Mouse (Mus musculus): ENCODE measurements around the gene Ccdc6. TPM values are rescaled to one million over a fixed set of nuclear protein-coding genes. Genes with fewer than 3 reads are reported as not detected.

Gene Ccdc6
- total RNA-seq (2015) = 11.9 and 15.7 TPM in 2 replicates
- 10.3 and 13.2 TPM in 2 replicates for total RNA-seq (2017)

GRCm38 (mm10) chr10:70096366-70097188 is at the start of gene Ccdc6:
Gene Ccdc6, plus strand, starts transcription at chr10:70097121.
- peak; percentile 81 for ATAC-seq (ENCODE audit: poor library complexity, severe bottlenecking)

DNA sequence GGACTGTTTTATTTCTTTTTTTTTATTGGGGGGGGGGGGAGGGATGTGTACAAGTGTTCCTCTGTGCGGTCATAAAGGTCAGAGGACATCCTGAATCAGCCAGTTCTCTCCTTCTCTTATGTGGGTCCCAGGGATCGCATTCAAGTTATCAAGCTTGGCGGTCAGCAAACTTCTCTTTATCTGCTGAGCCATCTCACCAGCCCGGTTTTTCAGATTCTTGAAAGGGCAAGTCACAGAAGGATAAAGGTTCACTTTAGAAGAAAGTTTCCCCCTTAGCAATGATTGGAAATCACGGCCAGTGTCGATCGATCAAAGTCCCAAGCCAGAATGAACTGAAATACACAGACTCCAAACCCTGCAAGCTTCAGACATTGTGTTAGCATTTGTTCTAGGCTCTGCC is 47.1 kb upstream of the Ccdc6 start:
- no peak for ATAC-seq (ENCODE audit: poor library complexity, severe bottlenecking)

DNA sequence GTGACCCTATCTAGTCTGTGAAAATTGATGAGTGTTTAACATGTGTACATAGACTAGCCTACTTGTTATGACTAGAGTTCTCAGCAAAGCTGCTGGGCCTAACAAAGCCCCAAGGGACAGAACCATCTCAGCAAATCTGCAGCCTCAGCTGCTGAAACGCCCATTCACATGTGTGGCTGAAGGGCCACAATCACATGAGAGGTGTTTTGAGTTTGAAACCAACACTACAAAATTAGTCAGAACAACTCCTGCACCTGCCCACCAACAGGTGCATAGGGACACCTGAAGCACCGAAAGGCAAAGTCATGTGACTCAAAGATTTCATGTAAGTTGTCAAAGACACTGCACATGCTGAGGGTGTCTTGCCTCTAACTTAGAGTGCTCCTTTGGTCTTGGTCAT is 41.6 kb upstream of the Ccdc6 start:
- no peak for ATAC-seq (ENCODE audit: poor library complexity, severe bottlenecking)

- ATAC-seq (ENCODE audit: poor library complexity, severe bottlenecking) = no peak
Measured at GRCm38 (mm10) chr10:70057064-70057463, 39.9 kb upstream of the Ccdc6 start.

DNA sequence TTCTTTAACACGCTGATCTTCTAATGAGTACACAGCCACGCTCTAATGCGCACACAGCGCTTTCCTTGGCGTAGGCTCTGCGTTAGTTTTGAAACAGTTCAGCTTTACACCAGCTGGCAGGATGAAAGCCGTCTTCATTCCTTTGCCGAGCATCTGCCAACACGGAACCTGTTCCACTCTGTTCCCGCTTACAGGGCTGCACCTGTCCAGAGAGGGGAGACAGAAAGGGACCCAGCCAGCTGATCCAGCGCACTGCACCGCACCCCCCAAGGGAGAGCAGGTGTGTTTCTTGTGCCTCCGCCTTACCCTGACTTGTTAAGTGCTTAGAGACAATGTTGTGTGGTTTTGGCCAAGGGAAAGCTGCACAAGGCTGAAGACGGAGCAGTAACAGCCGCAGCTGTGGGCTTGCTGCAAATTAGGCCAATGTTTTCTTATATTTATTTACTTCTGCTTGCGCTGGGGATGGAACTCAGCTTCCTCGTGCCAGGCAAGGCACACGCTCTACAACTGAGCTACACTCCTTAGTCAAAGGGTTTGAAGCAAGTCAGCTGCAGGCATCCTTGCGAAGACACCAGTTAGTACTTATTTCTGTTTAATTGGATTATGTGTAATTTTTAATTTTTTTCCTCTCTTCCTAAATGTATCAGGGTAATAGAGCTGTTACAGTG is 36.8 kb upstream of the Ccdc6 start:
- ATAC-seq (ENCODE audit: poor library complexity, severe bottlenecking) = no peak

- no peak for ATAC-seq (ENCODE audit: poor library complexity, severe bottlenecking)
Measured at GRCm38 (mm10) chr10:70060689-70061081, 36.2 kb upstream of the Ccdc6 start.

DNA sequence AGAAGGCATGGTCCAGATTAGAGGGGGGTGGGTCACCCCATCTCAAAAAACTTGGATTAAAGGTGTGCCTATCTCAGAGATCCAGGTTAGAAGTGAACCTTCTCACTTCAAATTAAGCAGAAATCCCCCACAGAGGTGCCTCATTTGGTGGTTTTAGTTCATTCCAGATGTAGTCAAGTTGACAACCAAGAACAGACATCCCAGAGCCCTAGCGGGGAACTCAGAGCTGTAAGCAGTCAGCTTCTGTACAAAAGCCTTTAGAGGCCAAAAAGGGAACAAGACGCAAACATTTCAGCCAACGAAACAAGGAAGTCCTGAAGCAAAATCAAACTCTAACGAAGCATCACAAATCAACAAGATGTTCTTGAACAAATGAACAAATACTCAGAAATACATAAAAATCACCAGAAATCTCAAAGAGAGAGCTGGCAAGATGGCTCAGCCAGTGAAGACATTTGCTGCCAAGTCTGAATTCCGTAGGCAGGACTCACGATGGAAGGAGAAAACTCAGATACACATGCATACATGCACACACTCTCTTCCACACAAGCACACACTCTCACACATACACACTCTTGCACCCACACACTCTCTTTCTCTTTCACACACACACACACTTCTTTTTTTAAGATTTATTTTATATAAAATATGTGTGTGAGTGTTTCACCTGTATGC is 32.9 kb upstream of the Ccdc6 start:
- no peak for ATAC-seq (ENCODE audit: poor library complexity, severe bottlenecking)

DNA sequence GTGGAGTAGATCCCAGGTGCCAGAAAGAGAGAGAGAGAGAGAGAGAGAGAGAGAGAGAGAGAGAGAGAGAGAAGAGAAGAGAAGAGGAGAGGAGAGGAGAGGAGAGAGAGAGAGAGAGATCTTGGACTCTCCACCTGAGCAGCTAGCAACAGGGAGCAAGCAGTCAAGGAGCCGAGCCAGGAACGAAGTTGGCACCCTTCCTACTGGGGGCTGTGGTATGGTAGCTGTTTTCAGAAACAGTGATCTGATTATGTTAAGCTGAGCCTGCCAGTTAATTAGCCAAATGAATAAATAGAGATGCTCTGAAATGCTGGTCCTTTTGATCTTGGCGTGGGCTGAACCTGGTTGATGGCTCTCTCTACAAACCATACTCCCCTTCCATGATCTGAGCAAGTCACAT is 31.7 kb upstream of the Ccdc6 start:
- ATAC-seq (ENCODE audit: poor library complexity, severe bottlenecking) = no peak

- ATAC-seq (ENCODE audit: poor library complexity, severe bottlenecking) = no peak
Measured at GRCm38 (mm10) chr10:70066497-70067168, 30.3 kb upstream of the Ccdc6 start.

DNA sequence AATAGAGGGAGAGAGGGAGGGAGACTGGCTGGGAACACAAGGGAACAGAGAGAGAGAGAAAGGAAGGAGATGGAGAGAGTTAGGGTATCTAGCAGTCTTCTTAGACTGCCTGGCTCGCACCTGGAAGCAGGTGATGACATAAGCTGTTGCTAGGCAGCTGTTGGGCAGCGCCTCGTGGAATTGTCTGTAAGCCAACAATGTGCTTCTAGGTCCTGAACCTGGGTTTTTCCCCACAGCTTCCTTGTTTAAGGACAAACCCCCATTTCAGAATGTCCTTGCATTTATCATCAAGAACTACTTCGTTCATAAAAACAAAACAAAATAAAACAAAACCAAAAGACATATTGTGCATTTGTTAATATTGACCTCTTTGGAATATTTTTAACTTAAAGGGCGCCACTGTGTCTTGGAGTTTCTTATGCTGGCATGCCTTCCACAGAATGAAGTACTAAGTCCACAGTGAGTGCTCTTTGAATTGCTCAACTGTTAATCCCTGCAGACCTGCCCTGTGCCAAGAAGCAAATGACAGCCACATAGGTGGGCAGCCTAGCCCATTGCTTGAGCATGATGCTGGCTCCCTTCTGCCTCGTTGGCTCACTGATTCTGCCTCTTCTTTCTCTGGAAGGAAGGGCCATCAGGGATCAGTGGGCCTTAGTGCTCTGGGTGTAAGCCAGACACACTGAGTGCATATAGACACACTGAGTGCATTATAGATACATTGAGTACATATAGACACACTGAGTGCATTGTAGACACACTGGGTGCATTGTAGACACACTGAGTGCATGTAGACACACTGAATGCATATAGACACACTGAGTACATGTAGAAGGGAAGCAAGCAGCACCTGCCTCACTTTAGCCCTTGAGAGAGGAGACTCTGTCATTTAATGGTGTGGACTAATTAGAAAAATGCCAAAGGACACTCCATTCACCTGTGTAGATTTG is 29.5 kb upstream of the Ccdc6 start:
- no peak for ATAC-seq (ENCODE audit: poor library complexity, severe bottlenecking)

DNA sequence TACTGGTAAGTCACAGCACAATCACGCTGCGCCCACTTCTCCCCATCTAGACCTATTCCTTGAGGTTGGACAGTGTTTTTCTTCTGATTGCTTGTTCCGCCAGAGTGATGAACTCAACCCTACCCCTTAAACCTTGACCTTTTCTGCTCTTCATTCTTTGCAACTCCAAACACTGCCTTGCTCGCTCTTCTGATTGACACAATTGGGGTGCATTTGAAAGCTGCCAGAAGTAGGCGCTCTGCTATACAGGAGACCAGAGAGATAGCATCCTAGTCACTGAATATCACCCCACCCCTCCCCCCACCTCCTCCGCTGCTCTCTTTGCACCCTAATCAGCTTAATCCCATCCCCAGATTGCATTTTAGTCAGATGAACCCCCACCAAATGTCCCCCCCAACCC is 27.6 kb upstream of the Ccdc6 start:
- ATAC-seq (ENCODE audit: poor library complexity, severe bottlenecking) = no peak

GRCm38 (mm10) chr10:70071334-70071733 is 25.6 kb upstream of the Ccdc6 start:
- ATAC-seq (ENCODE audit: poor library complexity, severe bottlenecking) = no peak

DNA sequence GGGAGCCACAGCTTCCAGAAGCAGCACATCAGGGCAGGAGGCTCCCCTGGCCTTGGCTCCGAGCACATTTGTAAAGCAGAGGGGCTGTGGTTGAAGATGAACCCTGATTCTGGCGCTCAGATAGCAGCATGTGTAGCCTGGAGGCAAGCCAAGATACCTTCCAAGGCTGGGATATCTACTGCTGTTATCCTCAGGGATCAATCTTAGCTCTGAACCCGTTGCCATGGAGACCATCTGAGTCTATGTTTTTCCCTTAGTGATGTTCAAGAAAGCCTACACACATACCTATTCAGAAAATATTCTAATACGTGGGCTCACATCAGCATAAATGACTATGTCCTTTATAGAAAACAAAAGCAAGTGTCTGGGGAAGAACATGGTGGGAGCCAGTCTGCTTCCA is 19.5 kb upstream of the Ccdc6 start:
- no peak for ATAC-seq (ENCODE audit: poor library complexity, severe bottlenecking)

DNA sequence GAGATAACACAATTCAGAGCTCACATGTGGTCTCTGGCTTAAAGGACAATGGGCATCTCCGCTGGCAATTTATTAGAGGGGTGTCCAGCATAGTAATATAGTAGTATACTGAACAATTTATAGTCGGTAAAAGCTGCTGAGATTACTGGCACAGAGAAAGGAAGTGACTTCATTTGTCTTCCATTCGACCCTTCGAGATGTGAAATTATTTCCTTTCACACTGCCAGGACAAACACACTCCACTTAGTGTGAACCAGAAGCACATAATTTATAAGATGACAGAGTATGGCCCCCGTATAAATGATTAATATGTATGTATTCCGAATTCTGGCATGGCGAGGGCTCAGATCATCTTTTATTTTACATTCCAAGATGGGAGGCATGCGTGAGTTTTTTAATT is 16.0 kb upstream of the Ccdc6 start:
- ATAC-seq (ENCODE audit: poor library complexity, severe bottlenecking) = no peak

DNA sequence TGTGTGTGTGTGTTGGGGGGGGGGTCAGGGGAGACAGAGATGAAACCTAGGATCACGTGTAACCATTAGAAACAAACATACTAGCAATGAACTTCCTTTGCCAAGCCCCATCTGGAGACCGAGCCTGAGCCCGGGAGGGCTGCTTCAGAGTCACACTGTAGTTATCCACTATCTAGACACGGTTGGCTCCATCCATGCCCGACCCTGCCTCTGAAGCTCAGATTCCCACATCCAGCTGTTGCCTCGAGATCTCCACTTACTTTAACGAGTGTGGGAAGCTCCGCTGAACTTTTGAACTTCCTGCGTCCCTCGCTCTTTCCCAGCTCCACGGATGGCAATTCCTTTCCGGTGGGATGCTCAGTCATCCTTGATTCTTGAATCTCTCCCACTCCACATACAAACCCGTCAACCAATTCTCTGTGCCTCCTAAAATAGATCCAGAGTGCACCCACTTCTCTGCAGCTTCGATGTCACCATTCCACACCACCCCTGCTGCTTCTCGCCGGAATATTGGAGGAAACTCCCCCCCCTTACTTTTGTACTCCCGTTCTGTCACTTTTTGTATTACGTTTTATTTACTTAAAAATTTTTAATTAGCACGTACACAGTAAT is 15.3 kb upstream of the Ccdc6 start:
- no peak for ATAC-seq (ENCODE audit: poor library complexity, severe bottlenecking)

GRCm38 (mm10) chr10:70083241-70083640 is 13.7 kb upstream of the Ccdc6 start:
- no peak for ATAC-seq (ENCODE audit: poor library complexity, severe bottlenecking)

DNA sequence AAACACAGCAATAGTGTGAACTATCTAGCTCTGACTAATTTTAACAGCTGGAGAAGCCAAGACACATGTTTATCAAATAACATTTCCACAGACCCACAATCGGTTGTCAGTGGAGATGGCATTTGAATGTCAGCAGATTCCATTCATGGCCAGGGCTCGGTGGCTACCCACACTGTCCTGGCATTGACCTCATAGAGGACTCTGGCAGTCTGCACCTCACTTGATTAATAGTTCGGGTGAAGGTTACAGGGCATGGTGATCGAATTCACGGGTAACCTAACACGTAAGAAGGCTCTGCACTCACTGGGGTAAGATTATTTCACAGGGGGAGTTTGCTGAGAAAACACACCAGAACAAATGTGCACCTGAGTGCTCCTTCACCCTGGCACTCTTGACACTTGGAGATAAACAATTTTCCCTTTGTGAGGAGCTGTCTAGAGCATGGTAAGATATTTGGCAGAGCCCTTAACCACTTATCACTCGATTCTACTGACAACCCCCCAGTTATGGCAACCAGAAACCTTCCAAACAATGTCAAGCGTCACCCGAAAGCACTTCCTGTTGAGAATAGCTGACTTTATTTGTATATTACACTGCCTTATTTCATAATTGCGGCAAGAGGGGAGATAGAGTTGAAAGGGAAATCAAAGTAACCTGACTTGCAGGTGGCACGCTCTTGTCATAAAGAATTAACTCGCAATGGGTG is 11.5 kb upstream of the Ccdc6 start:
- ATAC-seq (ENCODE audit: poor library complexity, severe bottlenecking) = no peak

DNA sequence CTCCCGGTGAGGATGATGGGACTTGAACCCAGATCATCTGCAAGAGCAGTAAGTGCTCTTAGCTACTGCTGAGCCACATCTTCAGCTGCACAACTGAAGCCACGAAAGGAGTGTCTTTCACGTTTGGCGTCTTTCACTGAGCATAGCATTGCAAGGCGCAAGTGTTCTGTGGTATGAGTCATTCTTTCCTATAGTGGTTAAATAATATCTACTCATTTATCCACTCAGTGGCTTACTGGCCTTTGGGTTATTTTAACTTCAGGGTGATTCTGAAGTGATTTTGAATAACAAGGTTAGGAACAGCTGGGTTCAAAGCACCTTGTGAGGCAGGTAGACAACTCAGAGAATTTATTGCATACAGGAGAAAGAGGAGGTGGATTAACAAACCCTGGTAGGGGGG is 8.1 kb upstream of the Ccdc6 start:
- ATAC-seq (ENCODE audit: poor library complexity, severe bottlenecking) = no peak

DNA sequence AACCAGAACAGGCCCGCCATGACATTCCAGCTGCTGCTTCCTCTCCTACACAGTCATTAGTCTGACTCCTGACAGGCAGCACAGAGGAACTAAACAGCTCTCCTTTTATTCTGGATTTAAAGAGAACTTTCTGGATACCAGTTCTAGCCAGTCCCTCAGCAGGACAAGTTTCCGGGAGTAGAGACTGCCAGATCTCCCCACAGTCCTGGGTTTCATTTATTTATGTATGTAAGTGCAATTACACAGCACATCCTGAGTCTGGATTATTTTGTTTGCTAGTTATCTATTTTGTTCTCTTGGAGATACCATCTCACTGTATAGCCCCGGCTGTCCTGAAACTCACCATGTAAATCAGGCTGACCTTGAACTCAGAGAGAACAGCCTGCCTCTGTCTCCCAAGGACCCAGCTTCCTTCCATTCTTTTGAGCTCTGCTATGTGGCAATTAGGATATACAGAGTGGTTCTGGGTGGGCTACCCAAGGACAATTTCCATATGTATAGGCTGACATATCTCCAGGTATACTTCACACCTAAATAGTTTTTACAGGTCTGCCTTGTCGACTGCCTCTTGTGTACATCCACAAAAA is 5.0 kb upstream of the Ccdc6 start:
- ATAC-seq (ENCODE audit: poor library complexity, severe bottlenecking) = no peak
